Mouse (Mus musculus) right cerebral cortex, postnatal 4 days (tissue): ENCODE measurements around the gene Gm11213.

Experiments used
- DNase-seq: peaks from one replicate; pipeline ENCODE4 v3.0.0-alpha.2; 2022

Gm11213 gene

DNA sequence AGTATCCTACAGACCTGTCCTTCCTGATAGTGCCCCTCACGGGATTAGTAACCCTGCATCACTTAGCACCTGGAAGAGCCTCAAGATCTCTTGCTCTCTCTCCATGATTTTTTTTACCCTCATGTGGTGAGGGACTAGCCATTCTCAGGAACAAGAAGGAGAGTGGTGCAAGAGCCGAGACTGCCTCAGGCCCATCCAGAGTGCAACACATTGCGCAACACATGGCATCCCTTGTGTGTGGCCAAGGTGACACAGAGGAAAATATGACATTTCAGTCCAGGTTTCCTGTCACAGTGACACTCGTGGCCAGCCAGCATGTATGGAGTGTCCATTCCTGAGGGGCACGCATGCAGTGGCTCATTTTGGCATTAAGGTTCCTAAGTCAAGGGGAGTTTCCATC lies 32.4 kb downstream of the Gm11213 start:
- DNase-seq, result no peak

DNA sequence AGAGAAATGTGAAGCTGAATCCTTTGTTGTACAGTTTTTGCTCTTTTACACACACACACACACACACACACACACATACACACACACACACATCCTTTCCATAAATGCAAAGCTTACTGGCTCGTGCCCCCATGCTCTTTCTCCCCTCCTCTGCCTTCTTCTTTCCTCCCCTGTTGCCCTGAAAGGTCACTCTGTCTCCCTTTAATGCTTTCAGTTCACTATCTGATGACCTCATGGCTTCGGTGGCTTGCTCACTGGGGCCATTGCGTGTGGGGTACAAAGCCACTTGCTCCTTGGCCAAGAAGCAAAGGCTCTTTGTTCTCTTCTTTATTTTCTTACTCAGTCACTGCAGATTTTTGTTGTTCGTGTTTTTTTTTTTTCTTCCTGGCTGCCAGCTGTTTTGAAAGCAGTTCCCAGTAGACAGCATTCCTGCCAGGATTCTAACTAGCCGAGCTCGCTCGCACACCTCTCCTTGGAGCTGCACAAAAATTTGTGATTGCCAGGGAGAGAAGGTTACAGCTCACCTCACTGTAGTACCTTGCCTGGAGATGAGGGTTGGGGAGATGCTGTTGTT lies 34.8 kb downstream of the Gm11213 start:
- DNase-seq, result no peak

DNA sequence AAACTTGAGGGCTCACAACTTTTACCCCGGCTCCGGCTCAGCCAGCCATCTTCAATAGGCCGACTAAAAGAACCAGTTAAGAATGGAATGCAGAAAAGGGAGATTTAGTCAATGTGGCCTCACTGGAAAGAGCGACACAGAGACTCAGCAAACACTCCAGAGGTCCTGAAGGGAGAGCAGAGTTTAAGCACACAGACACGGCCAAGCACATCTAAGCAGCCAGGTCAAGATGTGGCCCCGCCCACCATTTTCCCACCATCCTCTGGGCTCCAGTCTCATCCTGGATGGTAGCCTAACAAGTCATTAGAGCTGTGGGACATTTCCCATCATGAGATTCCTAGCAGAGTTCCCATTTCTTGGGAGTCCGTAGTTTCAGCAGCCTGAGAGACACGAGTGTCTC lies 35.7 kb downstream of the Gm11213 start:
- no peak for DNase-seq

DNA sequence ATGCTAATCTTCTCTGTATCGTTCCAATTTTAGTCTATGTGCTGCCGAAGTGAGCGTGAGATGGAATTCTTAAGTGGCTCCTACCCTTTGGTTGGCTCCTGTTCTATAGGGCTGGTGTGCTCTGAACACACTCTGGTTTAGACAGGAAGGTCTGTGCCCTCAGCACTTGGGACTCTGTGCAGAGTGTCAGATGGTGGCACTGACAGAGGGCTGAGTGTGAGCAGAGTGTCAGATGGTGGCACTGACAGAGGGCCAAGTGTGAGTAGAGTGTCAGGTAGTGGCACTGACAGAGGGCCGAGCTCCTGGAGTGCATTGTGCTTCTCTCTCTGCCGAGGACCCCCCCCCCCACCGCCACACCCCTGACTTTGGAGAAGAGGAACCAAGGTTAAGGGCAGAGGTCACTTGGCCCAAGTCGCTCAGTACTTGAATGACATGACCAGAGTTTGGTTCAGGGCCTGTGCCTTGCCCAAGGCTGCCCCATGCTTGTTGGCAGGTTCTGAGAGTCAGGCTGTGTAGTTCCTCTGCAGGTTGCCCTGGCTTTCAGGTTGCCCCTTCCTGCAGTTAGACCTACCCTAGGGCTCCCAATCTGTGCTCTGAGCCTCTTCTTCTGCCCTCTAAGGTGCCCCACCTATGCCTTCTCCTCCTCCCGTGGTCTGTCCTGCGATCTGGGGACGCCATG lies 37.2 kb downstream of the Gm11213 start:
- DNase-seq, result no peak

DNA sequence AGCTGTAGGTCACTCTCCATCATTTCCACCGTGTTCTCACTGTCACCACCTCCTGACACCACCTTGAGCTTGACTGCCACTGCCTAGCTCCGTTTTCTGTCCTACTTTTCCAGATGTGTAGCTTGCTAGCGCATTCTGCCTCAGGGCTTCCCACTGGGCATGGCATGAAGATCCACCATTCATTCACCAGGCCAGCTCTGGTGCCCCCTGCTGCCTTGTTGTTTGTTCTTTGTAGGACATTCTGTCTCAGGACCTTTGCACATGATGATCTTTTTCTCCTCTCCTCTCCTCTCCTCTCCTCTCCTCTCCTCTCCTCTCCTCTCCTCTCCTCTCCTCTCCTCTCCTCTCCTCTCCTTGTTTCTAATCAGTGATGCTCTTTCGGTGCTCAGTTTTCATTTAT lies 42.3 kb downstream of the Gm11213 start:
- DNase-seq, result no peak

DNA sequence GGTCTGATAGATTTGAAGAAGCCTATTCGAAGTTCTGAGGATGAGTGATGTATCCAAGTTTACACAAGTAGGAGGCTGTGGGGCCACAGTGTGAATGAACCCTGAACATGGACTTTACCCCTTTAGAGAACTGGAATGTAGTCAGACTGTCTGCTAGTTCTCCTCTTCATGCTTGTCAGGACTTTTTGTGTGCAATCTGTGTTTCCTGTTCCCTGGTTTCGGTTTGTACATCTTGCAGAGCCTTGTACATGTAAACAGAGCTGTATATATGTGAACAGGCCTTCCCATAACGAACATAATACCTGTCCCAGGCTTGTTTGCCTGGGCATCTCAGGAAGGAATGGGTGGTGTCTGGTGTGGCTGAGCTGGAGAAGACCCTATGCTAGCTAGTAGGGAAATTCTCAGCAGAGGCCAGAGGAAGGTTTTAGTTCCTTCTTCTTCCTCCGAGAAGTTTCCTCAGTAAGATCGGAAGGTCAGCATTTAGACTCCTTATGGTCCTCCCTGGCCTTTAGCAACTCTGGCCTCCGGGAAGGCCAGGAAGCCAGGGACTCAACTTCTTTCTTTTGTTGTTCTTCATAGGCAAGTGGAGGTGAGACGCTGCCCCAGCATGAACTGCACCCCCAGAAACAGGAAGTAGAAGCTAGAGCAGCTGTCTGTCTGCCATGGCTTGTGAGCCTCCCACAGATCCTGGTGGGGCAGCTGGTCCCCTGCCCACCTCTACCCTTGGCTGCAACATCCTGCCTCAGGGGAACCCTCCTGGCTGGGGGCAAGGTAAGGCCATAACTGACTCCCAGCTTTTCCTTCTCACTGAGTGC lies 43.0 kb downstream of the Gm11213 start:
- DNase-seq, result no peak

DNA sequence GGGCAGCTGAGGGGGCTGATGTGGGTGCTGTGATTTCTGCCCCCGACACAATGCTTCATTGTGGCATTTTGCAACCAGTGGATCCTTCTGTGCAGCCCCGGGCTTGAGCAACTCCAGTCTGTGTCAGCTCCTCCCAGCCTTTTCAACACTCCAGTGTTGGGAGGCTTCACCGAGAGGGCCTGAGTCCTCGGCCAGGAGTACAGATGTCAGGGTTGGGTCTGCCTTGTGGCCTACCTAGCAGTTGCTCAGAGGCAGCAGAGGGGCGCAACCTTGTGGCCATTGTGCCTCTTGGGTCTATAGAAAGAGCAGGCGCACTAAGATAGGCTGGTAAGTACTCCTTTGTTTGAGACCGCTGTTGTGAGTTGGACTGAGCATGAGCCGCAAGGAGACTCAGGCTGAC lies 45.0 kb downstream of the Gm11213 start:
- no peak for DNase-seq

DNA sequence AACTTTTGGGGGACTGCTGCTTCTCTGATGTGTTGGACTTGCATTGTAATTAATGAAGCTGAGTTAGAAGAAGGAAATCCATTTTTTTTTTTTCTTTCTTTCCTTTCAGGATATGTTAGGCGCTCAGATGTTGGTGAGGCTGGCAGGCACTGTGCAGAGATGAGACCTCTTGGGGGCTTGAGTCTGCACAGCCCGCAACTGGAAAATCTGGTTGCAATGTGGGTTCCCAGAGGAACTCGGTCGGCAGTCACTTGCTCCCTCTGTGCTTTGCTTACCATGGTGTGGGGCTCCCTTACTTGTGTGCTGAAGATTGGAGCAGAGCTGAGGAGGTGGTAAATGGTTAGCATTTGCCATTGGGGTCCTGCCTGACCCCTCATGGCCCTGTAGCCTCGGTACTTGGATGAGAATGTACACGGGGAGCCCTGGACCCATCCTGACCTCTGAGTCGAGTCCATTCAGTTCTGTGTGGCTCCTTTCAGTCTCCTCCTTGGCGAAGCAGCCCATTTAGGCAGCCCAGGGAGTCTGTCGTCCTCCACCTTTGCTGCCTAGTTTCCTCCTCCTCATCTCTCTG lies 45.8 kb downstream of the Gm11213 start:
- DNase-seq, result no peak

DNA sequence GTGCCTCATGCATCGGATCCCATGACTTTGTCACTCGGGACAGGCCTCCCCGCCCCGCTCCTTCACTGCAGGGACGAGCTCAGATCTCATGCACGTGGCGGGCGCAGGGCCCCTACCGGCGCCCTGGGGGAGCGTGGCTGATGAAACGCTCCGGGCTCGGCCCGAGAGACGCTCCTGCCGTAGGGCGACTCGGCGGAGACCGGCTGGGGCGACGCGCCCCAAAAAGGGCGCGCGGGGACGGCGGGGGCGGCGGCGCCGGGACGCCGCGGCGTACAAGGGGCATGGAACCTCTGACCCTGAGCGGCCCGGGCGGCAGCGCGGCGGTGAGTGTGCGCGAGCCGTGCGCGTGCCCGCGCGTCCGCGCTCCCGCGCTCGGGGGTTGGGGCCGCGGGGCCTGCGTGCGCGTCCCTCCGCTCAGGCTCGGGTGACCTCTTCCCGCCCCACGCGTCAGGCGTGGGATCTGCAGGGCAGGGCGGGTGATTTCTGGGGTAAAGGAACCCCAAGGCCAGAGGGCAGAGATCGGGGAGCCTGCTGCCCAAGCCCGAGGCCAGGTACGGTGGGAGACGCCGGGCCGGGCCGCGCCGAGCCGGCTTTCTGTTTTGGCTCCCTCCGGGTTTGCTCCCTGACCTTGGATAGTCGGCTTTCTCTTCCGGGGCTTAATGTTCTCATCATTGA lies 46.5 kb downstream of the Gm11213 start, which contains the start of gene Tmem268:
Gene Tmem268 (plus strand): TSS at position 375 of the 675 bp plus-strand sequence.
- DNase-seq, result peak; percentile 71

DNA sequence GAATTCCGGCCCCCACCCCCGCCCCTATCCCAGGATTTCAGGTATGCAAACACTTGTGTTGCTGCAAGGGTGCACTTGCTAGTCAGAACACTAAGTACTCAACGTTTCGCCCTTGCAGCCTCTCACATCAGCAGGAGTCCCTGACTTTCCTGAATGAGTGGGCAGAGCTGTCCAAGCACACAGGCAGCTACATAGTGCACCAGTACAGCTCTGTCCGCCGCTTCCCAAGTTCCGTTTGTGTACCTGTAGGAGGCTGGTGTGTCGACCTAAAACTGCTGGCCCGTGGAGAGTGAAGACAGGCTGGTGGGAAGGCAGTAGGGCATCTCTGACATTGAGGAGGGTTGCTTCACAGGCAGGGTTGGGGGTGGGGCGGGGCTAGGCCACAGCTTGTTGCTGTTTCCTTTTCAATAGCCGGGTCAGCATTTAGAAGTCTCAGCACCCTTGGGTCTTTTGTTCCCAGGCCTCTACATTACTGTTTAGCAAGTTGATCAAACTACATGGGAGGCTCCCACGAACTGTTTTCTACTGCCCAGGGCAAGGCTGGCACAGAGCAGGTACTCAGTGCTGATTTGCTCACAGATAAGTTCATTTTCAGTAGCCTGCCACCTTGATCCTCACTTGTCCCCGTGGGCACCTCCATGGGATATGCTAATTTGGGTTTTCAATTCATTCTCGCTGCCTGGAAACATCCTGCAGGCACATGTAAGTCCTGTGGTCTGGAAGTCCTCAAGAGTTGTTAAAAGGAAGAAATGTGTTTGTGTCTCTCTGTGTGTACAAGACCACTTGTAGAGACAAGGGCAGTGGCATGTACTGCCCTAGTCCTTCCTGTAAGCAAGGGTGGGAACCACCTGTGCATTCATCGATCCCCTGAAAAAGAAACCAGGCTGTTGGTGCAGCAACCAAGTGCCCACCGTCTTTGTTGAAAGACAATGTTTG lies 47.7 kb downstream of the Gm11213 start:
- DNase-seq, result no peak

DNA sequence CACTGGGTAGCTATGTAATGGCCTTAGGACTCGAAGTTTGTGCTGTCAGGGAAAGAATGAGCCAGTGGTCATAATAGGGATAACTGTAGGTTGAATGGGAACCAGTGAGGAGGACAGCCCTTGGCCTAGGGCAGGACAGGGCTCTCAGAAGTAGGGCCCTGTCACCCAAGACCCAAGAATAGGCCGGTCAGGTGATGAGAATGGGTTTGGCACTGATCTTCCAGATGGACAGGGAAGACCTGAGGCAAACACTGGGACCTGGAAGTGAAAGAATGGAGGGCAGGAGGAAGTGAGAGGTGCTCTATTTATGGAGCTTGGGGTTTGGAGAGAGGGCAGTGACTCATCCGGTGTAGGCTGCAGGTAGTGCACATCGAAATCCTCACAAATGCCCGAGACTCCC lies 48.4 kb downstream of the Gm11213 start:
- DNase-seq, result no peak

DNA sequence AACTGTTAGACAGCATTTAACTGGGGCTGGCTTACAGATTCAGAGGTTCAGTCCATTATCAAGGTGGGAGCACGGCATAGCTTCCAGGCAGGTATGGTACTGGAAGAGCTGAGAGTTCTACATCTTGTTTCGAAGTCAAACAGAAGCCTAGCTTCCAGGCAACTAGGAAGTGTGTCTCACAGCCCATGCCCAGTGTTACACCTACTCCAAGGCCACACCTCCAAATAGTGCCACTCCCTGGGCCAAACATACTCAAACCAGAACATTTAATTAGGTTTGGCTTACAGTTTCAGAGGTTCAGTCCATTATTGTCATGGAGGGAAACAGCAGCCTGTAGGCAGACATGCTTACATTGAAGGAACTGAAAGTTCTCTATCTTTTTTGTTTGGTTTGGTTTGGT lies 50.0 kb downstream of the Gm11213 start:
- DNase-seq, result no peak

DNA sequence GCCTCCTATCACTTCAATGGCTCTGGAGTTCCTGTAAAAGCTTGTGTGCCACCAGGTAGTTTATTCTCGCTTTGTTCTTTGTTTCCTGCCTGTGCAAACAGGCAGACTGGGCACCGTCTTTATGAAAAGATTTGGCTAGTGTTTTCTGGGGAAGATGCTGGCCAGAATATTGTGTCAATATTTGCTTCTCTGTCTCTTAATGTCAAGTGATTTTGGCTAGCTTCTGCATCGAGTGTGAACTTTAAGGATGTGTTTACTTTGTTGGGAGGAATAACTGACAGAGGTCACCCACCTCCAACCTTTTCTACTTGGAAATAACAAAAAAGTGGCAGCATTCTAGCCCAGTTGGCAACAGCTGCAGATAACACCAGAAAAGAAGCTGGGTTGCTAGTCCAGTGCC lies 50.4 kb downstream of the Gm11213 start:
- no peak for DNase-seq

DNA sequence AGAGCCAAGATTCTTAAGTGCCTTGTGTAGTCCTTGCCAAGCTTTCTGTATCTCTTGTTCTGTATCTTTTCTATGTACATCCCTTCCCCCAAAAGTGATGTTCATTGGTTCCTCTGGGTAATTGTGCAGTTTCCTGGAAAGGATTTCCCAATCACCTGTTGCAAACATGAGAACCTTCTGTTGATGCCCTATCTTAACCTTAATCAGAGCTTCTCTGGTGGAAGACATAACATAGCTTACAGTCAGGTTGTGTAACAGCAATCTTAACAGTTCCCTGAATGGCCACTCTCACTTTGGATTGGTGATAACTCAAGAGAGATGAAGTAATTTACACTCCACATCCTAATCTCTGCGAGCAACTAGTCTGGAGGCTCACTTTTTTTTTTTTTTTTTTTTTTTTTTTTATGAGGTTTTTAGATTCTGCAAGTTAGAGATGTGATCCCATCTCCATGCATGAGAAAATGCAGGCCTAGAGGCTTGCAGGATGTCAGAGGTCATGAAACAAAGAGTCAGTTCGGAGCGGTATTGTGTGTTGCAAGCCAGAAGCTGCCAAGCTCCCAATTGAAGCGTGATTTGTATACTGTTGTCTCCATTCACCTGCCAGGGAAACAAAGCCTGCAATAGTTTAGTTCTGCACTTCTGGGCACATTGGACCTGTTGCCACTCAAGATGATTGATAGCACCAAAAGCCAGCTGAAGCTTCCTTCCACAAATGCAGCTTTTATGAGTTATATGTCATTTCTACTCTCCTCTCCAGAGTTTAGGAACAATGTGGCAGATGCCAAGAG lies 51.1 kb downstream of the Gm11213 start:
- DNase-seq, result no peak

DNA sequence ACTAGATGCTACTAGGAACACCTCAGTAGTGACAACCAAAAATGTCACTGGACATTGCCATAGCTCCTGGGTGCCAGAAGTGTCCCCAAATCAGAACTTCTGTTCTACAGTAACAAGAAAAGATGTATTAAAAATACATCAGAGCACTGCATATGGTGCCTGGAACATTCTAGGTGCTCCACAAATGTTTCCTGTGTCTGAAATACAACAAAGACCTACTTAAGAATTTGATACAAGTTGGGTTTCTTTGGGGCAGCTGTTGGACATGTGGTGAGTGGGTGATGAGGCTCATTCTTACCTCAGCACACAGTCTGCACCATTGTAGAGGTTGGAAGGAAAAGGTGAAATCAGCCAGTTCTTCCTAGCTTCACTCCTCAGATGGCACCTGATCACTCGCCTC lies 52.2 kb downstream of the Gm11213 start:
- no peak for DNase-seq

DNA sequence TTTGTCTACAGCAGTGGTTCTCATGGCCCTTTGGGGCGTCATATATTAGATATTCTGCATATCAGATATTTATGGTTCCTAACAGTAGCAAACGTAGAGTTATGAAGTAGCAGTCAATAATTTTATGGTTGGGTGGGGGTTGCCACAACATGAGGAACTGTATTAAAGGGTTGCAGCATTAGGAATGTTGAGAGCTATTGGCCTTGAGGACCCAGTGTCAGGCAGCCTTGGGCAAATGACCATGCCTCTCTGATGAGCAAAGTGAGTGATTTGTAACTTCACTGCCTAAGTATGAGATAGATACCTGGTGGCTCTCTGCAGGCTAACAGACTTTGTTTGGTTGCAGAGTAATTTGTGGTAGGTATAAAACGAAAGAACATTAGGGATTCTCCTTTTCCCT lies 54.2 kb downstream of the Gm11213 start:
- DNase-seq, result no peak

DNA sequence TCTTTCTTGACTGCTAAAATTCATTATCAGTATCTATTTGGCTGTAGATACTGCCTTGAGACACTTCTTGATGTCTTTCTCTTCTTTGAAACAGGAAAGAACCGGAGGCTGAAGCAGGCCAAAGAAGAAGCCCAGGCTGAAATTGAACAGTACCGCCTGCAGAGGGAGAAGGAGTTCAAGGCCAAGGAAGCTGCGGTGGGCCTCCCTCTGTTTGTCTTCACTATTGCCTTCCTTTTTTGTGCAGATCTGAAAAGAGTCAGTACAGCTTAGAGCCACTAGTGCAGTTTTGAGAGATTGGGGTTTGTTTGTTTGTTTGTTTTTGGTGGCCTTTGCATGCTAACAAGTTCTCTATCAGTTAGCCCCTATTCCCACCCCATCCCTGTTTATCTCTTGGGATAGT lies 56.6 kb downstream of the Gm11213 start:
- DNase-seq, result no peak

DNA sequence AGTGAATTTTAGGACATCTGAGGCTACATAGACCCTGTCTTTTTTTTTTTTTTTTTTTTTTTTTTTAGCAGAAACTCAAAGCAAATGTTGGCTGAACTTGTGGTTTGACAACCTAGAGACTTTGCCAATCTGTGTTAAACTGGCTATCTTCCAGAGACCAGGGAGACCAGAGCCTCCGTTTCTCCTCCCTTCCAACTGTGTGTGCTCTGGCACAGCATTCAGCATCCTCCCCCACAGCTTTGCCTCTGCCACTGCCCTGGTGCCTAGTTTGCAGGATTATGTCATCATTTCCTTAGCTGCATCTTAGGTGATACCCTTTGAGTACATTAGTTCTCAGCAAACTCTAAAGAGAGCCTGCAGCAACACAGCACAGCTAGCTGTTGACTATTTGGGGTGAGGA lies 57.3 kb downstream of the Gm11213 start:
- no peak for DNase-seq
